Mouse (Mus musculus) kidney, embryonic 14.5 days (tissue): ENCODE data around the gene Homer2. TPM values are rescaled to one million over a fixed set of nuclear protein-coding genes. Genes with fewer than 3 reads are reported as not detected.

ENCODE experiments used
- polyA plus RNA-seq: library from polyadenylated mRNA; unstranded; fragments of >200 nt; fragmentation: Nextera tagmentation; extraction: Ambion mirVana; gene quantifications from 2 replicates; pipeline ENCODE4 v1.2.1, GENCODE M21; 2014

The Homer2 gene
- polyA plus RNA-seq, 1 experiment from 2014 or later, result 14.5 TPM

Other genes with a start within 250 kb of the Homer2 start
- 0.67 and 0.92 TPM in 2 replicates for gene Ap3b2, start 213.6 kb downstream of the Homer2 start, polyA plus RNA-seq
- not detected in 2 replicates for gene BC048679, start 209.2 kb downstream of the Homer2 start, polyA plus RNA-seq
- gene Fsd2, start 140.6 kb downstream of the Homer2 start, polyA plus RNA-seq, result 0.10 TPM in 1 of 2 replicates, not detected in the other
- 7.0 and 8.2 TPM in 2 replicates for gene Whamm, start 136.3 kb downstream of the Homer2 start, polyA plus RNA-seq
- 125 and 140 TPM in 2 replicates for gene Ramac, start 55.4 kb upstream of the Homer2 start, polyA plus RNA-seq
- gene 3110040N11Rik, start 82.0 kb upstream of the Homer2 start, polyA plus RNA-seq, result 51.1 and 61.1 TPM in 2 replicates
- 54.7 and 88.8 TPM in 2 replicates for gene Btbd1, start 121.9 kb upstream of the Homer2 start, polyA plus RNA-seq
- gene Gm10160, start 148.3 kb upstream of the Homer2 start, polyA plus RNA-seq, result not detected in 2 replicates
- 12.0 and 16.0 TPM in 2 replicates for gene Tm6sf1, start 151.5 kb upstream of the Homer2 start, polyA plus RNA-seq
- gene Hdgfl3, start 226.9 kb upstream of the Homer2 start, polyA plus RNA-seq, result 21.5 and 21.6 TPM in 2 replicates